Mouse (Mus musculus) lung, adult 2 months (tissue): ENCODE results near the gene Mgst3.

ENCODE experiments used
- CTCF ChIP-seq: fragments of 200-500 bp; IDR thresholded peaks from 2 replicates; pipeline ENCODE4 v1.5.1; 2011; ENCODE audit warnings: mild to moderate bottlenecking, low read length, control low read depth; ENCODE audit not compliant: insufficient read depth
- POLR2A ChIP-seq: fragments of 200-500 bp; IDR thresholded peaks from 2 replicates; pipeline ENCODE4 v1.6.1; 2011; ENCODE audit warnings: low read depth, mild to moderate bottlenecking, control low read depth, low read length, borderline replicate concordance; ENCODE audit errors: extremely low read depth

DNA sequence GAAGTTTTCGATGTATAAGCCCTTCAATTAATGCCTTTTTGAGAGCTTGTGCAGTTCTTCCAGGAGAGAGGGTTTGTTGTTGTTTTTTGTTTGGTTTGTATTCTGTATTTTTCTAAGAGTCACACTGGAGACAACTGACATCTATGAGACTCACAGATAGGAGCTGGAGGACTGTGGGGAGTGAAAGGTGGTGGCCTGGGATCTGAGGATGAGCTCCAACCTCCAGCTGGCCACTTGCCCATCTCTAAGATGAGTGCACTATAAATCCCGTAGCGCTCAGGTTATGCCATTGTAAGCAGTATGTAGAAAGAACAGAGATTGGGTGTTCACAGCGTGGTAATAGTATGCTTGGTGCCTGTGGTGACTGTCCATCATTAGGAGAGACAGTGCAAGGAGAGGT lies 41.3 kb upstream of the Mgst3 start:
- TF ChIP-seq CTCF = no peak
- no peak for TF ChIP-seq POLR2A
